Mouse (Mus musculus): ENCODE measurements at regions not wholly inside any gene's neighbourhood (a gene's known extent, or its start where the extent isn't known, plus 50 kb on each side); places are given as distances from the start of the nearest gene placed in this dataset.

- H3K79me2 ChIP-seq (ENCODE audit: control insufficient read depth, insufficient read depth, low read length): no peaks in the 10 kb centered on the region
- no peak overlapping the region for H3K27ac ChIP-seq (replicated peaks; ENCODE audit: insufficient read depth, low read depth, low read length)
- no peaks in the 10 kb centered on the region for H3K36me3 ChIP-seq (ENCODE audit: control insufficient read depth, insufficient read depth, low read length)
- H3K27me3 ChIP-seq (ENCODE audit: control insufficient read depth, insufficient read depth, low read length): 0 out of 2 replicates have a peak, but pooled peaks cover 2% of the 10 kb centered on the region
- TF ChIP-seq CTCF (IDR thresholded peaks at IDR 0.05; ENCODE audit: low read depth, low read length) (no peak), POLR2A (IDR thresholded peaks at IDR 0.05; ENCODE audit: extremely low read depth, insufficient read depth, low read length) (no peak)
- no peak for DNase-seq (ENCODE audit: extremely low read depth, low read depth, low spot score)
- H3K4me3 ChIP-seq (ENCODE audit: insufficient read depth, low read depth, low read length): no peak overlapping the region
- no peaks in the 10 kb centered on the region for H3K4me1 ChIP-seq (ENCODE audit: control insufficient read depth, insufficient read depth, low read length)
- H3K9ac ChIP-seq (ENCODE audit: low read depth, low read length): no peak overlapping the region
- WGBS: 85% methylated on average over 11 of the region's 11 CpGs
Measured at GRCm38 (mm10) chr14:120148803-120149202, 106.6 kb upstream of the Oxgr1 start.

GRCm38 (mm10) chr14:120149341-120149741 is 107.1 kb upstream of the Oxgr1 start:
- Histone ChIP-seq H3K36me3 (ENCODE audit: control insufficient read depth, insufficient read depth, low read length) (no peaks in the 10 kb centered on the region), H3K27ac (replicated peaks; ENCODE audit: insufficient read depth, low read depth, low read length) (no peak overlapping the region), H3K79me2 (ENCODE audit: control insufficient read depth, insufficient read depth, low read length) (no peaks in the 10 kb centered on the region), H3K4me3 (ENCODE audit: insufficient read depth, low read depth, low read length) (no peak overlapping the region), H3K27me3 (ENCODE audit: control insufficient read depth, insufficient read depth, low read length) (peaks cover 3% of the 10 kb centered on the region; the same call in 1 of the 2 replicates), H3K4me1 (ENCODE audit: control insufficient read depth, insufficient read depth, low read length) (no peaks in the 10 kb centered on the region), H3K9ac (ENCODE audit: low read depth, low read length) (no peak overlapping the region)
- WGBS: 91% methylated on average over 11 of the region's 11 CpGs
- DNase-seq (ENCODE audit: extremely low read depth, low read depth, low spot score): no peak
- TF ChIP-seq POLR2A (IDR thresholded peaks at IDR 0.05; ENCODE audit: extremely low read depth, insufficient read depth, low read length) (no peak), CTCF (IDR thresholded peaks at IDR 0.05; ENCODE audit: low read depth, low read length) (no peak)

GRCm38 (mm10) chr14:120150589-120150988 is 108.4 kb upstream of the Oxgr1 start:
- no peak for DNase-seq (ENCODE audit: extremely low read depth, low read depth, low spot score)
- H3K9ac ChIP-seq (ENCODE audit: low read depth, low read length): no peak overlapping the region
- H3K79me2 ChIP-seq (ENCODE audit: control insufficient read depth, insufficient read depth, low read length): no peaks in the 10 kb centered on the region
- H3K27me3 ChIP-seq (ENCODE audit: control insufficient read depth, insufficient read depth, low read length): peaks cover 4% of the 10 kb centered on the region; the same call in 1 of the 2 replicates
- H3K27ac ChIP-seq (replicated peaks; ENCODE audit: insufficient read depth, low read depth, low read length): no peak overlapping the region
- TF ChIP-seq POLR2A (IDR thresholded peaks at IDR 0.05; ENCODE audit: extremely low read depth, insufficient read depth, low read length) (no peak), CTCF (IDR thresholded peaks at IDR 0.05; ENCODE audit: low read depth, low read length) (no peak)
- no peaks in the 10 kb centered on the region for H3K36me3 ChIP-seq (ENCODE audit: control insufficient read depth, insufficient read depth, low read length)
- no peak overlapping the region for H3K4me3 ChIP-seq (ENCODE audit: insufficient read depth, low read depth, low read length)
- no peaks in the 10 kb centered on the region for H3K4me1 ChIP-seq (ENCODE audit: control insufficient read depth, insufficient read depth, low read length)
- WGBS: 70% methylated on average over 1 of the region's 1 CpGs

GRCm38 (mm10) chr14:120154413-120154812 is 112.2 kb upstream of the Oxgr1 start:
- Histone ChIP-seq H3K27ac (replicated peaks; ENCODE audit: insufficient read depth, low read depth, low read length) (no peak overlapping the region), H3K9ac (ENCODE audit: low read depth, low read length) (no peak overlapping the region), H3K27me3 (ENCODE audit: control insufficient read depth, insufficient read depth, low read length) (peaks cover 4% of the 10 kb centered on the region; the same call in 1 of the 2 replicates), H3K4me1 (ENCODE audit: control insufficient read depth, insufficient read depth, low read length) (no peaks in the 10 kb centered on the region), H3K4me3 (ENCODE audit: insufficient read depth, low read depth, low read length) (no peak overlapping the region), H3K79me2 (ENCODE audit: control insufficient read depth, insufficient read depth, low read length) (no peaks in the 10 kb centered on the region), H3K36me3 (ENCODE audit: control insufficient read depth, insufficient read depth, low read length) (no peaks in the 10 kb centered on the region)
- WGBS: 48% methylated on average over 7 of the region's 7 CpGs
- no peak for DNase-seq (ENCODE audit: extremely low read depth, low read depth, low spot score)
- TF ChIP-seq CTCF (IDR thresholded peaks at IDR 0.05; ENCODE audit: low read depth, low read length) (no peak), POLR2A (IDR thresholded peaks at IDR 0.05; ENCODE audit: extremely low read depth, insufficient read depth, low read length) (no peak)

GRCm38 (mm10) chr14:120164184-120164583 is 111.3 kb upstream of the Mbnl2 start:
- Histone ChIP-seq H3K4me1 (ENCODE audit: control insufficient read depth, insufficient read depth, low read length) (peaks cover 2% of the 10 kb centered on the region; the same call in 1 of the 2 replicates), H3K27ac (replicated peaks; ENCODE audit: insufficient read depth, low read depth, low read length) (no peak overlapping the region), H3K9ac (ENCODE audit: low read depth, low read length) (no peak overlapping the region), H3K27me3 (ENCODE audit: control insufficient read depth, insufficient read depth, low read length) (no peaks in the 10 kb centered on the region), H3K4me3 (ENCODE audit: insufficient read depth, low read depth, low read length) (no peak overlapping the region), H3K36me3 (ENCODE audit: control insufficient read depth, insufficient read depth, low read length) (no peaks in the 10 kb centered on the region), H3K79me2 (ENCODE audit: control insufficient read depth, insufficient read depth, low read length) (no peaks in the 10 kb centered on the region)
- TF ChIP-seq POLR2A (IDR thresholded peaks at IDR 0.05; ENCODE audit: extremely low read depth, insufficient read depth, low read length) (no peak), CTCF (IDR thresholded peaks at IDR 0.05; ENCODE audit: low read depth, low read length) (no peak)
- WGBS: 43% methylated on average over 2 of the region's 2 CpGs
- DNase-seq (ENCODE audit: extremely low read depth, low read depth, low spot score): no peak

GRCm38 (mm10) chr14:120165496-120166045 is 109.9 kb upstream of the Mbnl2 start:
- Histone ChIP-seq H3K27me3 (ENCODE audit: control insufficient read depth, insufficient read depth, low read length) (no peaks in the 10 kb centered on the region), H3K4me1 (ENCODE audit: control insufficient read depth, insufficient read depth, low read length) (peaks cover 2% of the 10 kb centered on the region; the same call in 1 of the 2 replicates), H3K79me2 (ENCODE audit: control insufficient read depth, insufficient read depth, low read length) (no peaks in the 10 kb centered on the region), H3K27ac (replicated peaks; ENCODE audit: insufficient read depth, low read depth, low read length) (no peak overlapping the region), H3K36me3 (ENCODE audit: control insufficient read depth, insufficient read depth, low read length) (no peaks in the 10 kb centered on the region), H3K4me3 (ENCODE audit: insufficient read depth, low read depth, low read length) (no peak overlapping the region), H3K9ac (ENCODE audit: low read depth, low read length) (no peak overlapping the region)
- 90% methylated on average over 10 of the region's 10 CpGs for WGBS
- no peak for DNase-seq (ENCODE audit: extremely low read depth, low read depth, low spot score)
- TF ChIP-seq CTCF (IDR thresholded peaks at IDR 0.05; ENCODE audit: low read depth, low read length) (no peak), POLR2A (IDR thresholded peaks at IDR 0.05; ENCODE audit: extremely low read depth, insufficient read depth, low read length) (no peak)

All from liver, adult 2 months (tissue).